Mouse (Mus musculus): Measurements from ENCODE around the gene Insl6.

The Insl6 gene

GRCm38 (mm10) chr19:29354895-29355877 is 30.0 kb upstream of the Insl6 start:
- DNase-seq (ENCODE audit: low read depth, low spot score) = peak; percentile 83

- peak; percentile 76 for DNase-seq (ENCODE audit: low read depth, low spot score)
Measured at GRCm38 (mm10) chr19:29350991-29351390, 25.8 kb upstream of the Insl6 start.

- no peak for DNase-seq (ENCODE audit: low read depth, low spot score)
Measured at GRCm38 (mm10) chr19:29345636-29346035, 20.5 kb upstream of the Insl6 start.

GRCm38 (mm10) chr19:29344868-29345267 is 19.7 kb upstream of the Insl6 start:
- no peak for DNase-seq (ENCODE audit: low read depth, low spot score)

- no peak for DNase-seq (ENCODE audit: low read depth, low spot score)
Measured at GRCm38 (mm10) chr19:29342281-29342680, 17.1 kb upstream of the Insl6 start.

GRCm38 (mm10) chr19:29341029-29341428 is 15.9 kb upstream of the Insl6 start:
- DNase-seq (ENCODE audit: low read depth, low spot score) = no peak

- no peak for DNase-seq (ENCODE audit: low read depth, low spot score)
Measured at GRCm38 (mm10) chr19:29336624-29337023, 11.5 kb upstream of the Insl6 start.

GRCm38 (mm10) chr19:29334068-29334745 is 9.1 kb upstream of the Insl6 start, which contains the start of gene Rln1:
TSS of gene Rln1 (minus strand) at chr19:29334670.
- peak; percentile 44 for DNase-seq (ENCODE audit: low read depth, low spot score)

GRCm38 (mm10) chr19:29326822-29327552 is 1.8 kb upstream of the Insl6 start:
- DNase-seq (ENCODE audit: low read depth, low spot score) = peak; percentile 55

- DNase-seq (ENCODE audit: low read depth, low spot score) = no peak
Measured at GRCm38 (mm10) chr19:29326396-29326795, 1.2 kb upstream of the Insl6 start.

- DNase-seq (ENCODE audit: low read depth, low spot score) = no peak
Measured at GRCm38 (mm10) chr19:29325852-29326180, 660 bp upstream of the Insl6 start.

- no peak for DNase-seq (ENCODE audit: low read depth, low spot score)
Measured at GRCm38 (mm10) chr19:29323416-29324049, 1.6 kb downstream of the Insl6 start.

GRCm38 (mm10) chr19:29312661-29313060 is 12.5 kb downstream of the Insl6 start:
- no peak for DNase-seq (ENCODE audit: low read depth, low spot score)

GRCm38 (mm10) chr19:29311791-29312190 is 13.4 kb downstream of the Insl6 start:
- no peak for DNase-seq (ENCODE audit: low read depth, low spot score)

GRCm38 (mm10) chr19:29308832-29309231 is 16.3 kb downstream of the Insl6 start:
- no peak for DNase-seq (ENCODE audit: low read depth, low spot score)

- no peak for DNase-seq (ENCODE audit: low read depth, low spot score)
Measured at GRCm38 (mm10) chr19:29302119-29302518, 23.0 kb downstream of the Insl6 start.

GRCm38 (mm10) chr19:29300919-29301318 is 24.2 kb downstream of the Insl6 start:
- DNase-seq (ENCODE audit: low read depth, low spot score) = no peak

GRCm38 (mm10) chr19:29297366-29297765 is 27.8 kb downstream of the Insl6 start:
- DNase-seq (ENCODE audit: low read depth, low spot score) = no peak

GRCm38 (mm10) chr19:29296166-29296565 is 29.0 kb downstream of the Insl6 start:
- no peak for DNase-seq (ENCODE audit: low read depth, low spot score)

GRCm38 (mm10) chr19:29294756-29295155 is 30.4 kb downstream of the Insl6 start:
- DNase-seq (ENCODE audit: low read depth, low spot score) = no peak

- DNase-seq (ENCODE audit: low read depth, low spot score) = peak; percentile 29
Measured at GRCm38 (mm10) chr19:29292546-29292945, 32.6 kb downstream of the Insl6 start.

- no peak for DNase-seq (ENCODE audit: low read depth, low spot score)
Measured at GRCm38 (mm10) chr19:29291532-29291931, 33.6 kb downstream of the Insl6 start.
